Mouse (Mus musculus) bone marrow, adult 2 months (tissue): ENCODE measurements around the gene Tmem56. TPM values are rescaled to one million over a fixed set of nuclear protein-coding genes. Genes with fewer than 3 reads are reported as not detected.

Source experiments
- H3K27ac ChIP-seq: fragments of 200-500 bp; 2 replicates; pipeline ENCODE4 v1.5.1; 2012; ENCODE audit warnings: low read depth, mild to moderate bottlenecking, control low read depth, inconsistent platforms, low read length; ENCODE audit not compliant: control insufficient read depth, poor library complexity, insufficient read depth
- H3K4me1 ChIP-seq: fragments of 200-500 bp; 2 replicates; pipeline ENCODE4 v1.6.1; 2011; ENCODE audit warnings: low read length; ENCODE audit not compliant: control insufficient read depth, insufficient read depth
- H3K4me3 ChIP-seq: fragments of 200-500 bp; replicated peaks from 2 replicates; pipeline ENCODE3; 2011; ENCODE audit warnings: mild to moderate bottlenecking, low read depth, low read length, control low read depth; ENCODE audit not compliant: control insufficient read depth
- CTCF ChIP-seq: fragments of 200-500 bp; IDR thresholded peaks from 2 replicates; pipeline ENCODE4 v1.5.1; 2011; ENCODE audit warnings: low read length, control low read depth; ENCODE audit not compliant: control insufficient read depth, insufficient read depth
- POLR2A ChIP-seq: fragments of 200-500 bp; IDR thresholded peaks from 2 replicates; pipeline ENCODE4 v1.6.1; 2011; ENCODE audit warnings: low read depth, mild to moderate bottlenecking, control low read depth, low read length, borderline replicate concordance; ENCODE audit not compliant: control insufficient read depth
- WGBS: fragments of 180-500 bp; shearing (Covaris S2); methylation state at CpG from one replicate; pipeline ENCODE4 v1.1.7; 2018; 5-methylcytosine and 5-hydroxymethylcytosine counted together
- polyA plus RNA-seq: library from polyadenylated mRNA; stranded (reverse); fragments of >200 nt; gene quantifications from 2 replicates; pipeline ENCODE4 v1.2.4, GENCODE M21; 2011; ENCODE audit warnings: low replicate concordance; ENCODE audit not compliant: missing spikeins, insufficient read depth, insufficient read length

Tmem56 gene
- polyA plus RNA-seq, 1 experiment, result 8.9 TPM

DNA sequence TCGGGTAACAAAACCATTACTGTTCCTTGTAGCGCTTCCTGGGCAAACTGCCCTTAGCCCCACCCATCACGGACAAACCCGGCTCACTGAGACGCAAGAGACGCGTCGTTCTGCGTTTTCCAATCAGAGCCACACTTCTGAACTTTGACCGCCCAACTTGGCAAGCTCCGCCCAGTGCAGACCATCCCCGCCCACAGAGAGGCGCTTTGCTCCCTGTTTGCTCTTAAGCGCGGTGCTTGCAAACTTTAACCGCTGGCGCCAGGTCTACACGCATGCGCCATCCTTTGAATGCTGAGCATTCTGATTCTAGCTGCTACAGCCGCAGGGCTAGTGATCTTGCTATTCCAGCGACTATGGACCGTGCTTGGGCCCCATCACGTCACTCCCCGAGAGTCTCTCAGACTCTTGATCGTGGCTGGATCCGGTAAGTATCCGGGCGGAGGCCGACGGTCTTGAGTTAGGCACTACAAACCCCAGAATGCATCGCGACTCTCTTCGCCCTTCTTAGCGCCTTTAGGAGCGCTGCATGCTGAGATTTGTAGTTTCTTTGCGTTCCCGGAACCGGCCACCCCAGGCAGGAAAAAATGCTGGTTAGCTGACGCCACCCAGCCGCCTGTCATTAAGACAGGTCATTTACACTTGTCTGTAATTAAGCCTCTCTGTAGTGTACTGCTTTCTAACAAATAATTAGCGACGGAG, 8.8 kb upstream of the Tmem56 start, which contains the start of gene Alg14:
TSS of gene Alg14 (plus strand) at position 214 of the 699 bp plus-strand sequence.
- no peak for TF ChIP-seq CTCF
- peak; percentile 69 for TF ChIP-seq POLR2A
- Histone ChIP-seq H3K4me3 (peak within 1 kb of the TSS; percentile 75), H3K4me1 (no peaks in the 10 kb centered on the region; the same call in 1 of the 2 replicates), H3K27ac (peak within 1 kb of the TSS; percentile 76)
- WGBS, result under 1% methylated on average over 42 of the region's 42 CpGs

GRCm38 (mm10) chr3:121291225-121291559, 8.3 kb upstream of the Tmem56 start:
- Histone ChIP-seq H3K4me3 (peak overlapping the region; percentile 75), H3K27ac (peak overlapping the region; percentile 76), H3K4me1 (no peaks in the 10 kb centered on the region; the same call in 1 of the 2 replicates)
- no peak for TF ChIP-seq CTCF
- no peak for TF ChIP-seq POLR2A
- 3% methylated on average over 7 of the region's 7 CpGs for WGBS

GRCm38 (mm10) chr3:121290681-121291080, 7.8 kb upstream of the Tmem56 start:
- WGBS, result 83% methylated on average over 8 of the region's 8 CpGs
- TF ChIP-seq POLR2A, result no peak
- TF ChIP-seq CTCF, result no peak
- Histone ChIP-seq H3K4me3 (no peak overlapping the region), H3K27ac (no peak overlapping the region; the same call in 1 of the 2 replicates), H3K4me1 (no peaks in the 10 kb centered on the region; the same call in 1 of the 2 replicates)

DNA sequence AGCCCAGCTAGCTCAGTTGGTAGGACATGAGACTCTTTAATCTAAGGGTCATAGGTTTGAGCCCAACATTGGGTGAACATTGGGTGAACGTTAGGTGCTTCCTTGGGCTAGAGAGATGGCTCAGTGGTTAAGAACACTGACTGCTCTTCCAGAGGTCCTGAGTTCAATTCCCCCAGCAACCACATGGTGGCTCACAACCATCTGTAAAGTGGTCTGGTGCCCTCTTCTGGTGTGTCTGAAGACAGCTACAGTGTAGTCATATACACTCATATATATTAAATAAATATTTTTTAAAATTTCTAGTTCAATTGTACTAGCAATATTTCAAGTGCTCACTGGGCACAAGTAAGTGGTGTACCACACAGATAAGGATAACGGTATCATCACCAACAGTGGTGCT, 4.3 kb upstream of the Tmem56 start:
- no peak for TF ChIP-seq POLR2A
- no peak for TF ChIP-seq CTCF
- Histone ChIP-seq H3K4me1 (no peaks in the 10 kb centered on the region; the same call in 1 of the 2 replicates), H3K4me3 (no peak overlapping the region), H3K27ac (no peak overlapping the region)
- 80% methylated on average over 2 of the region's 2 CpGs for WGBS

- H3K4me3 ChIP-seq, result no peak overlapping the region
- 95% methylated on average over 6 of the region's 6 CpGs for WGBS
- H3K27ac ChIP-seq, result no peak overlapping the region
- no peaks in the 10 kb centered on the region; the same call in 1 of the 2 replicates for H3K4me1 ChIP-seq
- TF ChIP-seq POLR2A (no peak), CTCF (no peak)
Observed at GRCm38 (mm10) chr3:121285219-121285618, 2.3 kb upstream of the Tmem56 start.

DNA sequence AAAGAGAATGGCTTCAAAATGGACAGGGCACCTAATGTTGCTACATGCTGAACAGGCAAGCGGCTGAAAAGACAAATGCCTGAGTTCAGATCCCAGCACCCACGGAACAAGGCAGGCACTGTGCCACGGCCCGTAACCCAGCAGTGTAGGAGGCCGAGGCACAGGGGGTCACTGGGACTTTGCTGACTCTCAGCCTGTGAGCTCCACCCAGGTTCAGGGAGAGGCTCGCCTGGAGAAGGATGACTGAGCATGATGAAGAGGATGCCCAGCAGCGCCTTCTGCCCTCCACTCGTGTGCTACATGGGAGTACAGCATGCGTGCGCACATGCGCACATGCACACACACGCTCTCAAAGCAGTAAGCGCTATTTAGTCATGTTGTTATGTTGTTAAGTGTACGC, 3.2 kb downstream of the Tmem56 start:
- TF ChIP-seq CTCF, result no peak
- no peak for TF ChIP-seq POLR2A
- Histone ChIP-seq H3K27ac (no peak overlapping the region), H3K4me1 (no peaks in the 10 kb centered on the region), H3K4me3 (no peak overlapping the region)
- whole genome bisulfite sequencing, result 91% methylated on average over 14 of the region's 14 CpGs

DNA sequence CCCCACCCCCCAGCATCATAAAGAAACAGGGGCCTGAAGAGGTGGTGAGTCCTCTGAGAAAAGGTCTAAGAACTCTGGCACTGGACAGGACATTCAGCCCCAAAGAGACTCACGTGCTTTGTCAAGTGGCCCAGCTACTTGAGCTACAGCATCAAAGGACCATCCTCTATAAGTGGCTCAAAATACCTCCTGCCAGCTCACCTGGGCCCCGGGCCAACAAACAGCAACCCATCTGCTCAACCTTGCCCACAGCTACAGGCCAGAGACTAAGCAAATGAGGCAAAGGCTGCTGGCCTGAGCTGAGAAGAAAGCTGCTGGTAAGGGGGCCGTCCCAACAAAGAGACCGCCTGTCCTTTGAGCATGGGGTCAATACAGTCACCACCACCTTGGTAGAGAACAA, 5.3 kb downstream of the Tmem56 start:
- WGBS, result 87% methylated on average over 4 of the region's 4 CpGs
- TF ChIP-seq POLR2A (no peak), CTCF (no peak)

GRCm38 (mm10) chr3:121277009-121277408, 5.9 kb downstream of the Tmem56 start:
- Histone ChIP-seq H3K4me3 (no peak overlapping the region), H3K4me1 (no peaks in the 10 kb centered on the region), H3K27ac (no peak overlapping the region)
- 87% methylated on average over 4 of the region's 4 CpGs for WGBS
- TF ChIP-seq CTCF, result no peak
- TF ChIP-seq POLR2A, result no peak

More for the DNA sequence above, 5.3 kb downstream of the Tmem56 start:
- no peaks in the 10 kb centered on the region for H3K4me1 ChIP-seq
- no peak overlapping the region for H3K27ac ChIP-seq
- no peak overlapping the region for H3K4me3 ChIP-seq

DNA sequence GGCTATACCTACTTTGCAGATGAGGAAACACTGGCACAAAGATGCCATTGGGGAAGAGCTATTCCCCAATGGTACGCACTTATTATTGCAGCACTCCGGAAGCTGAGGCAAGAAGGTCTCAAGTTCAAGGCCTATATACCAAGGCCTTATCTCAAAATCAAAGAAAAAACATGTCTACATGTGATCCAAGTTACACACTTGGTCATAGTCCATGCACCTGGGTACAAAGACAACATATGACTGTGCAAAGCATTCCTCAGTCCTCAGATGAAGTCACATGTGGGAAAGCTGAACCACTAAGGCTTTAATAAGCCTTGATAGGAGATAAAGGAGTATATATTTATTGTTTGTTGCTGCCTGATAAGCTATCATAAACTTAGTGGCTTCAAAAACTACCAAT, 8.9 kb downstream of the Tmem56 start:
- WGBS, result 92% methylated on average over 2 of the region's 2 CpGs
- no peak overlapping the region for H3K27ac ChIP-seq
- TF ChIP-seq POLR2A (no peak), CTCF (no peak)
- no peaks in the 10 kb centered on the region for H3K4me1 ChIP-seq
- H3K4me3 ChIP-seq, result no peak overlapping the region
